Mouse (Mus musculus) midbrain, embryonic 11.5 days (tissue): ENCODE measurements around the gene Bank1. TPM values are rescaled to one million over a fixed set of nuclear protein-coding genes. Genes with fewer than 3 reads are reported as not detected.

Source experiments
- ATAC-seq: fragments of 200-750 bp; cut with Nextera tagmentation; 2 replicates; pipeline ENCODE4 v1.8.0; 2017; ENCODE audit warnings: moderate TSS enrichment, moderate library complexity; ENCODE audit not compliant: low FRiP score
- DNase-seq: peaks from one replicate; pipeline ENCODE4 v3.0.0; 2015; ENCODE audit warnings: low spot score; ENCODE audit errors: missing footprints
- H3K27ac ChIP-seq: fragments of 300-500 bp; sonication (generic); 2 replicates; pipeline ENCODE4 v1.5.1; 2014; ENCODE audit warnings: low read depth, low read length
- H3K27me3 ChIP-seq: fragments of 300-500 bp; sonication (generic); 2 replicates; pipeline ENCODE4 v1.6.1; 2014; ENCODE audit warnings: mild to moderate bottlenecking, low read length, moderate library complexity, mixed read lengths; ENCODE audit not compliant: control insufficient read depth, insufficient read depth
- H3K36me3 ChIP-seq: fragments of 300-500 bp; sonication (generic); 2 replicates; pipeline ENCODE4 v1.6.1; 2014; ENCODE audit warnings: mild to moderate bottlenecking, low read length, moderate library complexity, mixed read lengths; ENCODE audit not compliant: control insufficient read depth, insufficient read depth
- H3K4me1 ChIP-seq: fragments of 300-500 bp; sonication (generic); 2 replicates; pipeline ENCODE4 v1.6.1; 2014; ENCODE audit warnings: low read length; ENCODE audit not compliant: control insufficient read depth, insufficient read depth
- H3K4me2 ChIP-seq: fragments of 300-500 bp; sonication (generic); 2 replicates; pipeline ENCODE4 v1.6.1; 2014; ENCODE audit warnings: mild to moderate bottlenecking, moderate library complexity
- H3K4me3 ChIP-seq: fragments of 300-500 bp; sonication (generic); 2 replicates; pipeline ENCODE4 v1.5.1; 2014; ENCODE audit warnings: low read depth, low read length
- H3K9ac ChIP-seq: fragments of 300-500 bp; sonication (generic); 2 replicates; pipeline ENCODE4 v1.6.1; 2014; ENCODE audit warnings: low read length
- H3K9me3 ChIP-seq: fragments of 300-500 bp; sonication (generic); 2 replicates; pipeline ENCODE4 v1.6.1; 2016; ENCODE audit warnings: low read length; ENCODE audit not compliant: control insufficient read depth
- WGBS: fragments of 180-500 bp; shearing (Covaris S2); extraction: QIAGEN DNeasy Blood & Tissue Kit; methylation state at CpG from one replicate; pipeline ENCODE4 v1.1.7; 2014; 5-methylcytosine and 5-hydroxymethylcytosine counted together
- polyA plus RNA-seq: library from polyadenylated mRNA; unstranded; fragments of >200 nt; fragmentation: Nextera tagmentation; extraction: Ambion mirVana; gene quantifications from 2 replicates; pipeline ENCODE4 v1.2.1, GENCODE M21; 2014

Bank1 gene
- polyA plus RNA-seq, 1 experiment from 2014 or later: 0.59 TPM

GRCm38 (mm10) chr3:136287883-136288282 lies 38.0 kb downstream of the Bank1 start:
- Histone ChIP-seq H3K27me3 (no peaks in the 10 kb centered on the region), H3K4me2 (no peak overlapping the region), H3K36me3 (no peaks in the 10 kb centered on the region), H3K27ac (no peak overlapping the region), H3K9ac (no peak overlapping the region), H3K9me3 (no peaks in the 10 kb centered on the region), H3K4me1 (no peaks in the 10 kb centered on the region), H3K4me3 (no peak overlapping the region)
- DNase-seq (no peak), ATAC-seq (no peak)
- 85% methylated on average over 2 of the region's 2 CpGs for WGBS

DNA sequence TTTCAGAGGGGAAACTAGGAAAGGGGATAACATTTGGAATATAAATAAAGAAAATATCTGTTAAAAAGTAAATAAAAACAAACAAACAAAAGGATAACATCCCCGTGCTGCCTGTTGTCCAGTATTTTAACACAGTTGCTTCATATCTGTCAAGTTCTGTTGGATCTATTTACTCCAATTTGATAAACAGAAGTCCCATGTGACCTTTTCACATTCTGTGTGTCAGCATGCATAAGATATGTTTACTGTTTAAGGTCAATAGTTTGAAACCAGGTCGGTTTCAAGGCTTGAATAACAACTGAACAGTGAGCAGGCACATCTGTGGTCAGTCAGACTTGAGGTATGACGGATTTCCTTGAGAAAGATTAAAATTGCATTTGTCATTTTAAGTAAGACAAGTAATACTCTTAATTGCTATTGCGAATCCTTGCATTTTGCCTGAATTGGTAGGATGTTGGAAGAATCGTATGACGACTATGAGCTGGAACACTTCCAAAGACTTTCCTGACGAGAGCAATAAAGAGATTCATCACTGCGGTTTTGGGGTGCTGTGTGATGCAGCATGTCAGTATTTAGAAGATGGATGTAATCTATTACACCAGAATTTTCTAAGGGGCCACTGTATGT lies 60.8 kb downstream of the Bank1 start:
- ATAC-seq (no peak), DNase-seq (no peak)
- Histone ChIP-seq H3K9ac (no peak overlapping the region), H3K4me1 (no peaks in the 10 kb centered on the region), H3K9me3 (no peaks in the 10 kb centered on the region), H3K36me3 (no peaks in the 10 kb centered on the region), H3K27me3 (no peaks in the 10 kb centered on the region), H3K4me2 (no peak overlapping the region), H3K4me3 (no peak overlapping the region), H3K27ac (no peak overlapping the region)
- 85% methylated on average over 8 of the region's 8 CpGs for WGBS

GRCm38 (mm10) chr3:136257761-136258160 lies 68.1 kb downstream of the Bank1 start:
- Histone ChIP-seq H3K36me3 (no peaks in the 10 kb centered on the region), H3K4me1 (no peaks in the 10 kb centered on the region), H3K9me3 (no peaks in the 10 kb centered on the region), H3K27me3 (no peaks in the 10 kb centered on the region), H3K9ac (no peak overlapping the region), H3K4me2 (no peak overlapping the region), H3K27ac (no peak overlapping the region), H3K4me3 (no peak overlapping the region)
- ATAC-seq (no peak), DNase-seq (no peak)
- WGBS: 97% methylated on average over 3 of the region's 3 CpGs

GRCm38 (mm10) chr3:136254713-136255112 lies 71.2 kb downstream of the Bank1 start:
- DNase-seq (no peak), ATAC-seq (no peak)
- H3K27ac ChIP-seq: no peak overlapping the region
- no peaks in the 10 kb centered on the region for H3K36me3 ChIP-seq
- H3K9me3 ChIP-seq: no peaks in the 10 kb centered on the region
- H3K4me2 ChIP-seq: no peak overlapping the region
- no peaks in the 10 kb centered on the region for H3K27me3 ChIP-seq
- no peak overlapping the region for H3K4me3 ChIP-seq
- H3K4me1 ChIP-seq: no peaks in the 10 kb centered on the region
- WGBS: 63% methylated on average over 2 of the region's 2 CpGs
- no peak overlapping the region for H3K9ac ChIP-seq

GRCm38 (mm10) chr3:136252820-136253219 lies 73.0 kb downstream of the Bank1 start:
- Histone ChIP-seq H3K9ac (no peak overlapping the region), H3K4me3 (no peak overlapping the region), H3K27ac (no peak overlapping the region), H3K27me3 (no peaks in the 10 kb centered on the region), H3K9me3 (no peaks in the 10 kb centered on the region), H3K4me1 (no peaks in the 10 kb centered on the region), H3K36me3 (no peaks in the 10 kb centered on the region), H3K4me2 (no peak overlapping the region)
- ATAC-seq (no peak), DNase-seq (no peak)
- WGBS: 81% methylated on average over 4 of the region's 4 CpGs

- H3K36me3 ChIP-seq: no peaks in the 10 kb centered on the region
- H3K4me2 ChIP-seq: no peak overlapping the region
- H3K4me1 ChIP-seq: no peaks in the 10 kb centered on the region
- H3K9ac ChIP-seq: no peak overlapping the region
- DNase-seq: no peak
- no peaks in the 10 kb centered on the region for H3K9me3 ChIP-seq
- H3K27ac ChIP-seq: no peak overlapping the region
- WGBS: 90% methylated on average over 4 of the region's 4 CpGs
- no peaks in the 10 kb centered on the region for H3K27me3 ChIP-seq
- no peak for ATAC-seq
- no peak overlapping the region for H3K4me3 ChIP-seq
These were observed 74.3 kb downstream of the Bank1 start for GRCm38 (mm10) chr3:136251578-136251977.

DNA sequence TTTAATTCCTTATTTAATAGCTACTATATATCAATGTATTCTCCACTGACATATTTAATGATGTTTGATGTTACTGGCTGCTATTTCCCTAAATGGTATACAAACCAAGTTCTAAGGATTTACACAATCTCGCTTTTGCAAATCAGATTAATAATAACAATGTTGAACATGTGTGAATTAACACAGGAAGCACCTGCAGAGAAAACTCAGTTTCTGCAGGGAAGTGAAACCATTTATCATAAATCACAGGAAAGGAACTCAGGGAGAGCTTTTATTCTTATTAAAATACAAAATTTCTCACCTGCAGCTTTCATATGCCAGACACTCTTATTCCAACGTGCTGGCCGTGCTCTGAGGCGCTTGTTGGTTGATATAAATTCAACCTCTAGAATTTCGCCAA lies 78.5 kb downstream of the Bank1 start:
- DNase-seq (no peak), ATAC-seq (no peak)
- Histone ChIP-seq H3K4me1 (no peaks in the 10 kb centered on the region), H3K4me3 (no peak overlapping the region), H3K27ac (no peak overlapping the region), H3K4me2 (no peak overlapping the region), H3K9ac (no peak overlapping the region), H3K27me3 (no peaks in the 10 kb centered on the region), H3K9me3 (no peaks in the 10 kb centered on the region), H3K36me3 (no peaks in the 10 kb centered on the region)
- WGBS: 86% methylated on average over 5 of the region's 5 CpGs

DNA sequence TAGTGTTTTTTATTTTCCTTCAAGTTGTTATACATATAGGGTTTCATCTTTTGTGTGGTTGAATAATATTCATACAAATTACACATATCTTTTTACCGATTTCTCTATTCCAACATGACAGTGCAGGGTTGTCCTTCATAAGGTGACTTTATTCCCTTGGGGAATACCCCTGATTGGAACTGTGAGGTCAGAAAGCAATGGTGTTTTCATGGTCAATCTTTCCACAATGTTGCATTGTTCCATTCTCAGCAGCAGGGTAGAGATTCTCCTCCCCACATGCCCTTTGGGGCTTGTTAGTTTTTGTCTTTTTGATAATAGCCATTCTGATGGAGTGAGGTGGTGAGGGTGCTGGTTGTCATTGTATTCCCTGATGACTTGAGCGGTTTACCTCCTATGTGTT lies 80.9 kb downstream of the Bank1 start:
- H3K4me1 ChIP-seq: no peaks in the 10 kb centered on the region
- no peak overlapping the region for H3K4me2 ChIP-seq
- ATAC-seq (no peak), DNase-seq (no peak)
- no peak overlapping the region for H3K27ac ChIP-seq
- no peak overlapping the region for H3K9ac ChIP-seq
- H3K27me3 ChIP-seq: no peaks in the 10 kb centered on the region
- no peak overlapping the region for H3K4me3 ChIP-seq
- no peaks in the 10 kb centered on the region for H3K9me3 ChIP-seq
- no peaks in the 10 kb centered on the region for H3K36me3 ChIP-seq
- 55% methylated on average over 2 of the region's 2 CpGs for WGBS

DNA sequence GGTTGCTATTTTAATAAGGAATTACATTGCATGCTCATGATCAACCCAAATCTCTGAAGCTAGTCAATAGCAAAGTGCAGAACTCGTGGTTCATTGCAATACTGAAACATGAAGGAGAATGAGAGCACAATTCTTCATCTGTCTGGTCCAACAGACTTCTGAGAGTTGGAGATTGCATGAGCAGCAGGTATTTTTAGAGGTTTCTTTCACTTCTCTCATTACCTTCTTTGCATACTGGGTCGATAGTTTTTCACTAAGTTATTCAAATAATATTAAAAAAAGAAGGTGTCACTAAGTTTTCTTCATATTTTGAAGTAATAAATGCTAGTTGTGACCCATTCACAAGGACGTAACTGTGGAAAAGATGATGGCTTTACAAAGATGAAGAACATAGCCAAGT lies 87.1 kb downstream of the Bank1 start:
- no peaks in the 10 kb centered on the region for H3K9me3 ChIP-seq
- WGBS: 86% methylated on average over 3 of the region's 3 CpGs
- no peak overlapping the region for H3K4me2 ChIP-seq
- H3K9ac ChIP-seq: no peak overlapping the region
- DNase-seq: no peak
- H3K27ac ChIP-seq: no peak overlapping the region
- H3K36me3 ChIP-seq: no peaks in the 10 kb centered on the region
- ATAC-seq: no peak
- H3K27me3 ChIP-seq: no peaks in the 10 kb centered on the region
- H3K4me3 ChIP-seq: no peak overlapping the region
- no peaks in the 10 kb centered on the region for H3K4me1 ChIP-seq
